Mouse (Mus musculus) lung, embryonic 14.5 days (tissue): ENCODE results near the gene Daxx. TPM values are rescaled to one million over a fixed set of nuclear protein-coding genes. Genes with fewer than 3 reads are reported as not detected.
"Not testable (repeated sequence)": the region's sequence is repeated elsewhere in the genome, so short reads cannot be mapped to it uniquely, and the experiment has no call there.

Source experiments
- ATAC-seq: fragments of 200-750 bp; cut with Nextera tagmentation; 2 replicates; pipeline ENCODE4 v1.8.0; 2017; ENCODE audit warnings: mild to moderate bottlenecking, moderate TSS enrichment, moderate library complexity; ENCODE audit not compliant: insufficient read depth
- DNase-seq: peaks from one replicate; pipeline ENCODE4 v3.0.0-alpha.2; 2015
- H3K27ac ChIP-seq: fragments of 300-500 bp; sonication (generic); 2 replicates; pipeline ENCODE4 v1.5.1; 2014; ENCODE audit warnings: low read depth, mild to moderate bottlenecking, moderate library complexity
- H3K27me3 ChIP-seq: fragments of 300-500 bp; sonication (generic); 2 replicates; pipeline ENCODE4 v1.6.1; 2014; ENCODE audit warnings: low read length, control low read depth; ENCODE audit not compliant: insufficient read depth
- H3K36me3 ChIP-seq: fragments of 300-500 bp; sonication (generic); 2 replicates; pipeline ENCODE4 v1.6.1; 2014; ENCODE audit warnings: control low read depth; ENCODE audit not compliant: insufficient read depth
- H3K4me1 ChIP-seq: fragments of 300-500 bp; sonication (generic); 2 replicates; pipeline ENCODE4 v1.6.1; 2014; ENCODE audit warnings: antibody characterized with exemption, control low read depth; ENCODE audit not compliant: insufficient read depth
- H3K4me2 ChIP-seq: fragments of 300-500 bp; sonication (generic); 2 replicates; pipeline ENCODE4 v1.6.1; 2014; ENCODE audit warnings: mild to moderate bottlenecking
- H3K4me3 ChIP-seq: fragments of 300-500 bp; sonication (generic); 2 replicates; pipeline ENCODE4 v1.5.1; 2014; ENCODE audit warnings: low read depth, low read length
- H3K9ac ChIP-seq: fragments of 300-500 bp; sonication (generic); 2 replicates; pipeline ENCODE4 v1.6.1; 2014
- H3K9me3 ChIP-seq: fragments of 300-500 bp; sonication (generic); 2 replicates; pipeline ENCODE4 v1.6.1; 2016; ENCODE audit warnings: low read depth, low read length, control low read depth
- CTCF ChIP-seq: IDR thresholded peaks from 2 replicates; pipeline ENCODE4 v1.5.1; 2016; ENCODE audit warnings: antibody characterized with exemption, low read depth
- WGBS: fragments of 180-500 bp; shearing (Covaris S2); extraction: QIAGEN DNeasy Blood & Tissue Kit; methylation state at CpG from one replicate; pipeline ENCODE4 v1.1.7; 2014; 5-methylcytosine and 5-hydroxymethylcytosine counted together
- polyA plus RNA-seq: library from polyadenylated mRNA; unstranded; fragments of >200 nt; fragmentation: Nextera tagmentation; extraction: Ambion mirVana; gene quantifications from 2 replicates; pipeline ENCODE4 v1.2.1, GENCODE M21; 2014

Gene Daxx
- 39.3 and 47.1 TPM in 2 replicates for polyA plus RNA-seq

DNA sequence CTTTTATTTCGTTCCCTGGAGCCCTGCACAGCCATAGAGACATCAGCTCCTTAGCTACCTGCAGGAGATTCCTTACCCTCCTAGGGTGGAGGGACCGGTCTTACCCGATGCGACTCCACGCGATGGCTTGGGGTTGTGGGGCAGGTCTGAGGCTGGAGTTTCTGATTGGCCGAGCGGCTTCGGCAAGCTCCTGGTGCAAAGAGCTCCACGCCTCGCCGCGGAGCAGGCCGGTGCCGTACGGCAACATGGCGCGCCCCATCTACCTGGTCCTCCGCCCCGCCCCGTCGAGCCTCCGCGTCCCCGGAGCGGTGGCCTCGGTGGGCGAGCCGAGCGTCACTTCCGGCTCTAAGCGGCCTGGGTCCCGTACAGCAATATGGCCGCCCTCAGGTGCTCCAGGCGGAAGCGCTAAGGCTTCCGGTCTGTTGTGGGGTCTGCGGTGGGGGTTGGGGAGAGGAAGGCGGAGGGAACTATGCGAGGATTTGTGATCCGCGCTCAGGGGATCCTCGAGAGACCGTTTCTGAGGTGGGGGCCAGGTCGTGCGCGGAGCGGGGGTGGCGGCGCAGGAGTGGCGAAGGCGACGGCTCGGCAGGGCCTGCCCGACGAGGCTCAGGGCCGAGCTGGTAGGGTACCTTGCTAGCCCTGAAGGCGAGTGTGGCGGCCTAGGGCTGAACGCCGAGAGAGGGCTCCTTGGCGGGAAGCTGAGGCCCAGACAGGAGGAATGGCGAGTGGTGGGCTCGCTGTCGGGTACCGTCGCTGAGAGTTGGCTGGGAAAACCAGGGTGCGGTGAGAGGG, at the start of gene Daxx:
Daxx (plus strand) TSS at position 338 of the 792 bp plus-strand sequence.
- H3K4me2 ChIP-seq = peak within 1 kb of the TSS; percentile 100
- peak within 1 kb of the TSS; percentile 69 for H3K4me3 ChIP-seq
- DNase-seq = peak; percentile 99
- H3K27me3 ChIP-seq = no peaks in the 10 kb centered on the region
- H3K9me3 ChIP-seq = no peaks in the 10 kb centered on the region
- no peaks in the 10 kb centered on the region; the same call in 1 of the 2 replicates for H3K4me1 ChIP-seq
- WGBS = under 1% methylated on average over 67 of the region's 68 CpGs
- H3K27ac ChIP-seq = peak within 1 kb of the TSS; percentile 93
- TF ChIP-seq CTCF = no peak
- ATAC-seq = peak; percentile 97
- peak within 1 kb of the TSS; percentile 86 for H3K9ac ChIP-seq
- peaks cover 35% of the 10 kb centered on the region for H3K36me3 ChIP-seq

GRCm38 (mm10) chr17:33865330-33866030, 43.7 kb upstream of the Daxx start:
- Histone ChIP-seq H3K27ac (no peak overlapping the region), H3K4me2 (no peak overlapping the region), H3K9ac (no peak overlapping the region), H3K4me3 (no peak overlapping the region), H3K9me3 (no peaks in the 10 kb centered on the region), H3K36me3 (no peaks in the 10 kb centered on the region), H3K27me3 (no peaks in the 10 kb centered on the region), H3K4me1 (no peaks in the 10 kb centered on the region)
- no peak for ATAC-seq
- peak; percentile 44 for TF ChIP-seq CTCF
- peak; percentile 60 for DNase-seq
- WGBS = 30% methylated on average over 9 of the region's 9 CpGs

- not testable (repeated sequence) for H3K4me1 ChIP-seq, H3K4me2 ChIP-seq, H3K4me3 ChIP-seq, ATAC-seq, H3K9ac ChIP-seq, H3K9me3 ChIP-seq, H3K27ac ChIP-seq, DNase-seq, H3K27me3 ChIP-seq
- 70% methylated on average over 2 of the region's 12 CpGs for WGBS
- peaks cover 24% of the 10 kb centered on the region; the same call in 1 of the 2 replicates for H3K36me3 ChIP-seq
Measured at GRCm38 (mm10) chr17:33873537-33873936, 35.7 kb upstream of the Daxx start, which contains the start of gene Gm7029. Gm7029 (plus strand) TSS chr17:33873837.

DNA sequence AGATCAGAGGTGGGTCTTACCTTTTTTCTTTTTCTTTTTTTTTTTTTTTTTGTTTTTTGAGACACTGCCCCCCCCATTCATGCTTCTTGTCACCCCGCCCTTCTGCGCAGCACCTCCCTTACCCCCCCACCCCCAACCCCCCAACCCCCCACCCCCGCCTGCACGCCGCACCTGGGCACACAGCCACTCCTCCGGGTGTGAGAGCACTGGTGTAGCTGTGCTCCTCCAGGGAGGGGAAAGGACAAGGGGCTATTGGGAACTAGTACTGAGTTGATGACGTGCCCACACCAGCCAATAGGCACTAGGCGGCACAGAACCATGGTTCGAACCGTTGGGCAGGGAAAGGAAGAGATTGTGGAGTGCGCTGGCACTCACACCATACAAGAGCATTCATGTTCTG, 34.8 kb upstream of the Daxx start:
- no peak for TF ChIP-seq CTCF
- no peak overlapping the region for H3K4me3 ChIP-seq
- H3K9ac ChIP-seq = no peak overlapping the region
- 84% methylated on average over 11 of the region's 11 CpGs for WGBS
- no peak for ATAC-seq
- no peaks in the 10 kb centered on the region for H3K27me3 ChIP-seq
- H3K9me3 ChIP-seq = no peaks in the 10 kb centered on the region
- no peak overlapping the region for H3K27ac ChIP-seq
- H3K4me2 ChIP-seq = no peak overlapping the region
- no peak for DNase-seq
- H3K4me1 ChIP-seq = no peaks in the 10 kb centered on the region
- peaks cover 32% of the 10 kb centered on the region for H3K36me3 ChIP-seq

- WGBS = 79% methylated on average over 5 of the region's 5 CpGs
- not testable (repeated sequence) for H3K9ac ChIP-seq, H3K4me1 ChIP-seq, H3K27me3 ChIP-seq, H3K9me3 ChIP-seq, H3K27ac ChIP-seq, H3K4me2 ChIP-seq, ATAC-seq, H3K4me3 ChIP-seq
- peaks cover 41% of the 10 kb centered on the region for H3K36me3 ChIP-seq
- DNase-seq = peak; percentile 34
- TF ChIP-seq CTCF = peak; percentile 24; the same call in 1 of the 2 replicates
Measured at GRCm38 (mm10) chr17:33875797-33876196, 33.4 kb upstream of the Daxx start.

- not testable (repeated sequence) for DNase-seq, H3K27ac ChIP-seq, H3K9ac ChIP-seq, H3K4me1 ChIP-seq, H3K27me3 ChIP-seq, ATAC-seq, H3K4me3 ChIP-seq, H3K9me3 ChIP-seq, H3K4me2 ChIP-seq
- WGBS = 93% methylated on average over 9 of the region's 11 CpGs
- peaks cover 47% of the 10 kb centered on the region for H3K36me3 ChIP-seq
Measured at GRCm38 (mm10) chr17:33884320-33884719, 24.9 kb upstream of the Daxx start.

DNA sequence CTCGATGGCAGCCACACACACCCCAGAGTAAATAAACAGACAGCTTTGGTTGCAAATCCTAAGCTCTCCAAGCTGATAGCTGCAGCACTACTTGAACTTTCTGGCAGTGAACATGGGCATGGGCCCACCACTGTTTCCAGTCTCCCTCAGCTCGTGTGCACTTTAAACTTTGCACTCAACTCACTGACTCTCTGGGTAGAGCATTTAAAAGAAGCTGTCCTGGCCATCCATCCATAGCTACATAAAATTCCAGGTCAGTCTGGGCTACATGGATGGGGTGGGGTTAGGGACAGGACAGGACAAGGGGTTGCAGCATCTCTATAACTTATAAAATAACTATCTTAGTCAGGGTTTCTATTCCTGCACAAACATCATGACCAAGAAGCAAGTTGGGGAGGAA, 21.4 kb upstream of the Daxx start:
- H3K27ac ChIP-seq, H3K4me3 ChIP-seq, H3K27me3 ChIP-seq, H3K9ac ChIP-seq, ATAC-seq, H3K9me3 ChIP-seq, DNase-seq, H3K4me1 ChIP-seq: not testable (repeated sequence)
- 29% methylated on average over 2 of the region's 2 CpGs for whole genome bisulfite sequencing
- Histone ChIP-seq H3K4me2 (peak overlapping the region; percentile 65; the same call in 1 of the 2 replicates), H3K36me3 (peaks cover 22% of the 10 kb centered on the region)

GRCm38 (mm10) chr17:33888230-33888629, 21.0 kb upstream of the Daxx start:
- not testable (repeated sequence) for H3K4me1 ChIP-seq, H3K9me3 ChIP-seq, H3K27ac ChIP-seq, H3K9ac ChIP-seq, ATAC-seq, H3K27me3 ChIP-seq, DNase-seq
- Histone ChIP-seq H3K4me2 (peak overlapping the region; percentile 65; the same call in 1 of the 2 replicates), H3K36me3 (peaks cover 22% of the 10 kb centered on the region), H3K4me3 (0 out of 2 replicates have a peak overlapping the region, but pooled peaks have one; percentile 66)

DNA sequence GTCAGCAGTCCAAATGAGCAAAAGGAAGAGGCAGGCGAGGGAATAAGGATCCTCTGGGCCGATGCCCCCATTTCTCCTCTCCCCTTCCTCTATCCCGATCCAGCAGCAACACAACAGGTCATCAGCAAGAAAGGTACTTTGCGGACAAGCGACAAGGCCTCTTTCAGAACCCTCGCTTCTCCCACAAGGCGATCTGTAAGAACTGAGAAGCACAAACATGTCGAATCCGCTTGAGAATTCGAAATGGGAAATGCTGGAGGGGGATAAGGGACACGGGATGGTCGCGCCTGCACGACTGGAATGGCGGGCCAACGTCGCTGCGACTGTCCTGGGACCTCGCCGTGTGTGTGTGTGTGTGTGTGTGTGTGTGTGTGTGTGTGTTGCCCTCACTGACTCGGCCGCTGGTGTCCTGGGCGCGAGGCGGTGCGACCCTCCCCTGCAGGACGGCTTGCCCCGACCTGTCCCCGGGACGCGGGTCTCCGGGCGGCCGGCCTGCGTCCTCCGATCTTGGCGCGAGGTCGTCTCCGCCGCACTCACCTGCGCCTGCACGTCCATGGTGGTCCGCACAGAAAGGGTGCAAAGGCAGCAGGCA, 19.2 kb upstream of the Daxx start:
- Histone ChIP-seq H3K4me3 (peak overlapping the region; percentile 66), H3K27ac (peak overlapping the region; percentile 63; the same call in 1 of the 2 replicates), H3K36me3 (0 out of 2 replicates have a peak, but pooled peaks cover 12% of the 10 kb centered on the region), H3K9ac (peak overlapping the region; percentile 72), H3K4me2 (peak overlapping the region; percentile 65)
- WGBS = 0% methylated on average over 44 of the region's 44 CpGs
- not testable (repeated sequence) for H3K9me3 ChIP-seq, ATAC-seq, H3K4me1 ChIP-seq, DNase-seq, H3K27me3 ChIP-seq
